In the genomic region with DNA sequence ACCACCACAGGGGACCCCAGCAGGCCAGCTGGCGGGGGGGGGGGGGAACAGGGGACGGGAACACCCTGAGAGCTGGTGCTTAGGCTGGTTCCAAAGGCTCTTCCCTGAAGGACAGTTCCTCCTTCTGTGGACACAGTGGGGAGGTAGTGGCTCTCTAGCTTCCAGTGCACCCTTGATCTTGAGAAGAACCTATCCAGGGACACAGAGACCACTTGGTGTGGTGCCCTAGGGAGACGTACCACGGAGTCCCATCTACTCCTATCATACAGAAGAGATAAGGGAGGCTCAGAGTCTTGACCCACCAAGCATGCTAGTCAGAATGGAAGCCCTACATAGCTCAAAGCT, we compare ENCODE assay signal across 17 mouse cellular contexts. TPM values are rescaled to one million over a fixed set of nuclear protein-coding genes. Genes with fewer than 3 reads are reported as not detected.
DNase-seq lines count a peak whose midpoint lies in the region; ATAC-seq and TF ChIP-seq lines count a peak whose summit lies in the region.
"Had no signal": no experiment of that assay in that cellular context is flagged by ENCODE, and none has a peak within 500 bp of the region (broad histone marks: within the 10 kb centered on the region; RNA-seq: fewer than 3 reads in every experiment).

No protein-coding gene starts in this region.

- peak overlapping the region; percentile 75 for H3K27ac ChIP-seq in neural tube, embryonic 11.5 days (ENCODE audit: low read depth, low read length)
- peak overlapping the region; percentile 67 for H3K27ac ChIP-seq in hindbrain, embryonic 15.5 days (replicated peaks)
- H3K27ac ChIP-seq in midbrain, embryonic 16.5 days (ENCODE audit: low read length) = peak overlapping the region; percentile 74
- H3K27ac ChIP-seq in stomach, postnatal 0 days (replicated peaks) = no peak overlapping the region
- H3K27ac ChIP-seq: heart, embryonic 15.5 days; limb, embryonic 15.5 days had no signal

- H3K4me3 ChIP-seq in neural tube, embryonic 11.5 days (ENCODE audit: low read depth, low read length) = no peak overlapping the region
- H3K4me3 ChIP-seq in hindbrain, embryonic 15.5 days = no peak overlapping the region
- H3K4me3 ChIP-seq in midbrain, embryonic 16.5 days (ENCODE audit: low read depth, low read length) = no peak overlapping the region
- H3K4me3 ChIP-seq in stomach, postnatal 0 days (ENCODE audit: low read depth, low read length) = no peak overlapping the region
- H3K4me3 ChIP-seq: erythroblast, embryonic 14.5 days; heart, embryonic 15.5 days; limb, embryonic 15.5 days had no signal

- H3K4me2 ChIP-seq in neural tube, embryonic 11.5 days (ENCODE audit: low read depth) = no peak overlapping the region
- no peak overlapping the region for H3K4me2 ChIP-seq in hindbrain, embryonic 15.5 days
- no peak overlapping the region for H3K4me2 ChIP-seq in midbrain, embryonic 16.5 days (ENCODE audit: low read length)
- no peak overlapping the region for H3K4me2 ChIP-seq in stomach, postnatal 0 days (replicated peaks; ENCODE audit: low read depth)
- H3K4me2 ChIP-seq: heart, embryonic 15.5 days; limb, embryonic 15.5 days had no signal

- ATAC-seq in neural tube, embryonic 11.5 days (ENCODE audit: insufficient read depth, low FRiP score, low TSS enrichment) = peak; percentile 5; the same call in 1 of the 2 replicates
- no peak for ATAC-seq in hindbrain, embryonic 15.5 days (ENCODE audit: low FRiP score, low read depth)
- no peak for ATAC-seq in midbrain, embryonic 16.5 days
- ATAC-seq in stomach, postnatal 0 days (ENCODE audit: low FRiP score, low TSS enrichment) = no peak
- ATAC-seq: liver, postnatal 0 days had no signal

- WGBS in neural tube, embryonic 11.5 days = 56% methylated on average over 3 of the region's 4 CpGs
- WGBS in hindbrain, embryonic 15.5 days = 40% methylated on average over 4 of the region's 4 CpGs
- WGBS in midbrain, embryonic 16.5 days = 21% methylated on average over 4 of the region's 4 CpGs
- WGBS in stomach, postnatal 0 days = 53% methylated on average over 4 of the region's 4 CpGs

- peak overlapping the region; percentile 27; the same call in 1 of the 2 replicates for H3K9ac ChIP-seq in neural tube, embryonic 11.5 days (ENCODE audit: low read length)
- no peak overlapping the region for H3K9ac ChIP-seq in hindbrain, embryonic 15.5 days
- H3K9ac ChIP-seq in midbrain, embryonic 16.5 days (ENCODE audit: low read depth, low read length) = peak overlapping the region; percentile 36; the same call in 1 of the 2 replicates
- H3K9ac ChIP-seq in stomach, postnatal 0 days (ENCODE audit: low read length) = no peak overlapping the region
- H3K9ac ChIP-seq: heart, embryonic 15.5 days; limb, embryonic 15.5 days; liver, postnatal 0 days had no signal

- no peaks in the 10 kb centered on the region for H3K9me3 ChIP-seq in neural tube, embryonic 11.5 days (ENCODE audit: control insufficient read depth, low read length)
- H3K9me3 ChIP-seq in hindbrain, embryonic 15.5 days = no peaks in the 10 kb centered on the region
- H3K9me3 ChIP-seq in midbrain, embryonic 16.5 days (replicated peaks; ENCODE audit: control insufficient read depth, low read length, poor library complexity, severe bottlenecking) = no peaks in the 10 kb centered on the region
- no peaks in the 10 kb centered on the region for H3K9me3 ChIP-seq in stomach, postnatal 0 days (ENCODE audit: control insufficient read depth, low read length)
- H3K9me3 ChIP-seq: heart, embryonic 15.5 days; limb, embryonic 15.5 days had no signal

- intact Hi-C loops in left cerebral cortex, postnatal 36 days (cut with DNase I) = no loop called here

- H3K4me1 ChIP-seq in neural tube, embryonic 11.5 days (ENCODE audit: control insufficient read depth, insufficient read depth, low read length) = peaks cover 11% of the 10 kb centered on the region
- H3K4me1 ChIP-seq in hindbrain, embryonic 15.5 days (replicated peaks) = peaks cover 33% of the 10 kb centered on the region
- peaks cover 29% of the 10 kb centered on the region for H3K4me1 ChIP-seq in midbrain, embryonic 16.5 days (ENCODE audit: control insufficient read depth, insufficient read depth, low read length)
- no peaks in the 10 kb centered on the region for H3K4me1 ChIP-seq in stomach, postnatal 0 days (replicated peaks; ENCODE audit: control insufficient read depth, insufficient read depth)

- TF ChIP-seq CTCF in stomach, postnatal 0 days (IDR thresholded peaks at IDR 0.05; ENCODE audit: low read depth) = no peak

- DNase-seq in neural tube, embryonic 11.5 days (ENCODE audit: low spot score) = no peak
- no peak for DNase-seq in neural tube, embryonic 10.5 days (ENCODE audit: extremely low spot score, low spot score)
- no peak for DNase-seq in spleen, adult 18-20 months
- DNase-seq in stomach, postnatal 0 days (ENCODE audit: low spot score) = no peak
- DNase-seq in left cerebral cortex, postnatal 36 days (ENCODE audit: low spot score in 2 of 2) = no peak
- DNase-seq in thymus, postnatal 36 days = no peak
- DNase-seq: cerebellum, postnatal 10 days; kidney, adult 9 months; liver, postnatal 0 days; lung, postnatal 4 days had no signal

- no peak for TF ChIP-seq EP300 in stomach, postnatal 0 days (optimal IDR thresholded peaks at IDR 0.05)

- no peaks in the 10 kb centered on the region for H3K36me3 ChIP-seq in neural tube, embryonic 11.5 days (ENCODE audit: control insufficient read depth, insufficient read depth, low read length)
- no peaks in the 10 kb centered on the region for H3K36me3 ChIP-seq in hindbrain, embryonic 15.5 days
- H3K36me3 ChIP-seq in midbrain, embryonic 16.5 days (ENCODE audit: control insufficient read depth, insufficient read depth, low read length) = no peaks in the 10 kb centered on the region
- no peaks in the 10 kb centered on the region for H3K36me3 ChIP-seq in stomach, postnatal 0 days (ENCODE audit: control insufficient read depth, insufficient read depth, low read length)
- H3K36me3 ChIP-seq: heart, embryonic 15.5 days; limb, embryonic 15.5 days had no signal

- H3K27me3 ChIP-seq in neural tube, embryonic 11.5 days (ENCODE audit: control insufficient read depth, insufficient read depth, low read length) = no peaks in the 10 kb centered on the region
- H3K27me3 ChIP-seq in hindbrain, embryonic 15.5 days = no peaks in the 10 kb centered on the region
- H3K27me3 ChIP-seq in midbrain, embryonic 16.5 days (ENCODE audit: control insufficient read depth, insufficient read depth, low read depth, low read length) = no peaks in the 10 kb centered on the region; the same call in 1 of the 2 replicates
- no peaks in the 10 kb centered on the region for H3K27me3 ChIP-seq in stomach, postnatal 0 days (ENCODE audit: control insufficient read depth, insufficient read depth, low read length)

RNA-seq across cellular contexts. Expression of a gene that starts 28.7 kb away (rescaled TPM):
- polyA plus RNA-seq in neural tube, embryonic 11.5 days (2014; fragmentation: Nextera tagmentation; extraction: Ambion mirVana) = 5.3 and 7.3 TPM in 2 replicates
- 14.1 and 15.7 TPM in 2 replicates for polyA plus RNA-seq in hindbrain, embryonic 15.5 days (2015; fragmentation: Nextera tagmentation; extraction: Ambion mirVana)
- 20.3 and 24.1 TPM in 2 replicates for polyA plus RNA-seq in midbrain, embryonic 16.5 days (2015; fragmentation: Nextera tagmentation; extraction: Ambion mirVana)
- polyA plus RNA-seq in stomach, postnatal 0 days (2015; fragmentation: Nextera tagmentation; extraction: Ambion mirVana) = 0.82 and 1.1 TPM in 2 replicates
- total RNA-seq in left cerebral cortex, postnatal 36 days (2021) = 10 to 100 TPM; 39.1 to 48.5 TPM
- total RNA-seq: CH12.LX; granulocyte monocyte progenitor cell, adult 5-6 weeks had no signal
- polyA plus RNA-seq: erythroblast, embryonic 14.5 days had no signal

Comparison
In these comparisons a context has a peak if more than half of its experiments do, and no peak if none do; other contexts are left out.
1. H3K9ac ChIP-seq: peak in neural tube, embryonic 11.5 days (single experiment) and midbrain, embryonic 16.5 days (single experiment); none in hindbrain, embryonic 15.5 days (single experiment) and stomach, postnatal 0 days (single experiment).